Mouse (Mus musculus) olfactory bulb, adult 2 months (tissue): Measurements from ENCODE around the gene Emilin3. TPM values are rescaled to one million over a fixed set of nuclear protein-coding genes. Genes with fewer than 3 reads are reported as not detected.
"Not testable (repeated sequence)": the region's sequence is repeated elsewhere in the genome, so short reads cannot be mapped to it uniquely, and the experiment has no call there.

Source experiments
- H3K27ac ChIP-seq: fragments of 200-500 bp; 2 replicates; pipeline ENCODE4 v1.5.1; 2012; ENCODE audit warnings: low read depth, low read length; ENCODE audit not compliant: insufficient read depth
- H3K4me1 ChIP-seq: fragments of 200-500 bp; 2 replicates; pipeline ENCODE4 v1.6.1; 2012; ENCODE audit warnings: low read length; ENCODE audit not compliant: control insufficient read depth, insufficient read depth
- H3K4me3 ChIP-seq: fragments of 200-500 bp; 2 replicates; pipeline ENCODE4 v1.5.1; 2012; ENCODE audit warnings: mild to moderate bottlenecking, low read depth, low read length, moderate library complexity; ENCODE audit not compliant: insufficient read depth
- CTCF ChIP-seq: fragments of 200-500 bp; IDR thresholded peaks from 2 replicates; pipeline ENCODE4 v1.5.1; 2012; ENCODE audit warnings: low read depth, mild to moderate bottlenecking, low read length, moderate library complexity; ENCODE audit not compliant: insufficient read depth
- POLR2A ChIP-seq: fragments of 200-500 bp; IDR thresholded peaks from 2 replicates; pipeline ENCODE4 v1.6.1; 2012; ENCODE audit warnings: mild to moderate bottlenecking, low read depth, low read length, moderate library complexity; ENCODE audit not compliant: insufficient read depth
- WGBS: fragments of 180-500 bp; shearing (Covaris S2); methylation state at CpG from one replicate; pipeline ENCODE4 v1.1.7; 2018; 5-methylcytosine and 5-hydroxymethylcytosine counted together
- polyA plus RNA-seq: library from polyadenylated mRNA; stranded (reverse); fragments of >200 nt; gene quantifications from 2 replicates; pipeline ENCODE4 v1.2.4, GENCODE M21; 2012; ENCODE audit warnings: low replicate concordance; ENCODE audit not compliant: missing spikeins, insufficient read depth, insufficient read length

The Emilin3 gene
- not detected in 2 replicates for polyA plus RNA-seq

- Histone ChIP-seq H3K4me1 (peaks cover 25% of the 10 kb centered on the region), H3K27ac (no peak within 1 kb of the TSS), H3K4me3 (peak within 1 kb of the TSS; percentile 32)
- WGBS: 11% methylated on average over 46 of the region's 46 CpGs
- no peak for TF ChIP-seq POLR2A
Measured at GRCm38 (mm10) chr2:160912231-160912671, at the start of gene Emilin3. Emilin3 (minus strand) TSS chr2:160912328.

DNA sequence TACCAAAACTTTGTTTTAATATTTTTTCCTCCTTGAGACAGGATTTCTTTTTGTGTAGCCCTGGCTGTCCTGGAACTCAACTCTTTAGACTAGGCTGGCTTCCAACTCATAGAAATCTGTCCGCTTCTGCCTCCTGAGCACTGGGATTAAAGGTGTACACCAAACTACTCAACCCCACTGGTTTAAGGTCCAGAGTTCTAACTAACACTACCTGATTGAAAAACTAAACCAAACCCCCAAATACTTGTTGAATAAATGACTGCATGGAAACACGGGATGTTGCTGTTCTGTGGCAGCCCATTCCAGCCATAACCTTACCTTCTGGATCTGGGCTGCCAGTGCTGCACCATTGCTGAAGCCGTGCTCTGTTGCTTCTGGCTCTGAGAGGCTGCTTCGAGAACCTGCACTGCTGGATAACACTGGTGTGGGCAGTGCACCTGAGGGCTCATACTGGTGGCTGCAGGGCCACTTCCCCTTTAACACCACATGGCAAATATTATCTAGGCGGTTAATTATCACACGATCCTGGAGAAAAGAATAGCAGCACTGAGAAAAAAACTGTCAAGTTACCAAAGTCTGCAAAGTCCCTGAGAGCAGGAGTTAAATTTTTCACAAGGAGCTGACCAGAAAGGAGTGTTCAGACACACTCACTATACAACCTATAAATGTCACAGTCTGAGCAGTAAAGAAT lies 49.0 kb upstream of the Emilin3 start:
- TF ChIP-seq POLR2A (no peak), CTCF (no peak)
- 87% methylated on average over 6 of the region's 6 CpGs for WGBS
- H3K4me1 ChIP-seq: no peaks in the 10 kb centered on the region

DNA sequence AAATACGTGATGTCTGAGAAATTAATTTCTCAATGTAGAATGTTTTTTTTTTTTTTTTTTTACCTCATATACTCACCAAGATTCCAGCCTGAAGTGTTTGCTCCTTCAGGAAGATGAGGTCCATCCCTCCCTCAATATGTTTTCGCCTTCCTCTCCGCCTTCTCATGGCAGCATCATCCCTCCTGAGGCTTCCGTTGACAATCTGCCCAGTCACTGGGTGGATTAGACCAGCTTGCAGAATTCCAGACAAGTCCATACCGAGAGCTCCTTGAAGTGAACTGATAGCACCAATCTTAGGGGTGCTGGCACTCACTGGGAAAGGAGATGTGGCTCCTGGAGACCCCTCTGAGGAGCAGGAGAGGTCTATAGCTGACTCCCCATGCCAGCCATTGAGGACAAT lies 47.8 kb upstream of the Emilin3 start:
- TF ChIP-seq CTCF: no peak
- TF ChIP-seq POLR2A: no peak
- no peak overlapping the region for H3K4me3 ChIP-seq
- peaks cover 7% of the 10 kb centered on the region; the same call in 1 of the 2 replicates for H3K4me1 ChIP-seq
- 87% methylated on average over 5 of the region's 5 CpGs for WGBS
- no peak overlapping the region for H3K27ac ChIP-seq

More for the DNA sequence above, 49.0 kb upstream of the Emilin3 start:
- Histone ChIP-seq H3K27ac (no peak overlapping the region), H3K4me3 (no peak overlapping the region)

- H3K4me3 ChIP-seq: no peak overlapping the region
- H3K4me1 ChIP-seq: peaks cover 8% of the 10 kb centered on the region; the same call in 1 of the 2 replicates
- 86% methylated on average over 5 of the region's 5 CpGs for WGBS
- no peak overlapping the region for H3K27ac ChIP-seq
- no peak for TF ChIP-seq CTCF
- no peak for TF ChIP-seq POLR2A
Measured at GRCm38 (mm10) chr2:160958737-160959136, 46.6 kb upstream of the Emilin3 start.

GRCm38 (mm10) chr2:160957801-160958200 lies 45.7 kb upstream of the Emilin3 start:
- H3K4me1 ChIP-seq: peaks cover 13% of the 10 kb centered on the region
- not testable (repeated sequence) for H3K27ac ChIP-seq, H3K4me3 ChIP-seq

GRCm38 (mm10) chr2:160957307-160957706 lies 45.2 kb upstream of the Emilin3 start:
- H3K27ac ChIP-seq, H3K4me3 ChIP-seq: not testable (repeated sequence)
- peaks cover 13% of the 10 kb centered on the region for H3K4me1 ChIP-seq

DNA sequence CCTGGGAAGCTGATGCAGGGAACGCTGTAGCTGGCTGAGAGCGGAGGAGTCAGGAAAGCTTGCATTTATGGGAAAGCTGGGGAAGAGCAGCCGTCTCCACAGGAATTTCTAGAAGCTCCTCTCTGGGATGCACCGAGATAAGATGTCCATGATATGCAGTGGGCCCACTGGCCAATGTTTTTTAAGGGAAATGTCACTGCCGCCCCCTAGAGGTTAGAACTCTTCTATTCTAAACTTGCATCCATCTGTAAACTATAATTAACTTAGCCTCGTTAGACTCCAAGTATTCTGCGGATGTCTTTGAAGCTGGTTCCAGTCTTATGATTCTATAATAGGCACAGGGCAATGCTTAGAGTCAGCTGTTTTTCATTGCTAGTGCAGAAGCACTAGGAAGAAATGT lies 43.2 kb upstream of the Emilin3 start:
- H3K4me3 ChIP-seq: no peak overlapping the region
- H3K4me1 ChIP-seq: peaks cover 13% of the 10 kb centered on the region
- TF ChIP-seq POLR2A: no peak
- no peak for TF ChIP-seq CTCF
- 32% methylated on average over 7 of the region's 7 CpGs for WGBS
- H3K27ac ChIP-seq: no peak overlapping the region

- no peak overlapping the region for H3K27ac ChIP-seq
- TF ChIP-seq CTCF (no peak), POLR2A (no peak)
- 81% methylated on average over 3 of the region's 3 CpGs for WGBS
- H3K4me3 ChIP-seq: no peak overlapping the region
- peaks cover 13% of the 10 kb centered on the region for H3K4me1 ChIP-seq
Measured at GRCm38 (mm10) chr2:160954541-160954940, 42.4 kb upstream of the Emilin3 start.

GRCm38 (mm10) chr2:160953131-160953873 lies 41.2 kb upstream of the Emilin3 start:
- Histone ChIP-seq H3K27ac (no peak overlapping the region), H3K4me1 (peaks cover 13% of the 10 kb centered on the region), H3K4me3 (no peak overlapping the region)
- TF ChIP-seq POLR2A (no peak), CTCF (no peak)
- WGBS: 31% methylated on average over 7 of the region's 7 CpGs
